Mouse (Mus musculus) urinary bladder, postnatal 4 days (tissue): ENCODE measurements around the gene Col6a6.

ENCODE experiments used
- DNase-seq, 2 experiments: peaks; one replicate each; pipeline ENCODE4 v3.0.0; 2021 to 2022; ENCODE audit warnings: low spot score in 2 of 2

The Col6a6 gene

DNA sequence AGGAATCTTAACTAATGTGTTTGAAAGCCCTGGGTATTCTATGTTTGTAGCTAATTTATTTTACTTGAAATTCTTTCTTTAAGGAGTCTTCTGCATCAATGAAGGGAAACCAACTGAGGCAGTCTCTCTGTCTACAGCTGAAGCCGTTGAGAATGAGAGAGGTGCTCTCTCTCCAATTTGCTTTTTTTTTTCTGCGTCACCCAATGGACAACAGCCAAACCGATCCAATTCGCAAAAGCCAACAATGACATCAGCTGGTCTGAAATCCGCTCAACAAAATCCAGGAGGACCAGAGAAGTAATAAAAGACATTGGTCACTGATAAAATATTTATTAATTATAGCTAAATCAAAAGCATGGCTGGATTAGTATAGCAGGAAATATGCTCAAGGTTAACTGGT is 26.5 kb downstream of the Col6a6 start:
- no peak for DNase-seq

DNA sequence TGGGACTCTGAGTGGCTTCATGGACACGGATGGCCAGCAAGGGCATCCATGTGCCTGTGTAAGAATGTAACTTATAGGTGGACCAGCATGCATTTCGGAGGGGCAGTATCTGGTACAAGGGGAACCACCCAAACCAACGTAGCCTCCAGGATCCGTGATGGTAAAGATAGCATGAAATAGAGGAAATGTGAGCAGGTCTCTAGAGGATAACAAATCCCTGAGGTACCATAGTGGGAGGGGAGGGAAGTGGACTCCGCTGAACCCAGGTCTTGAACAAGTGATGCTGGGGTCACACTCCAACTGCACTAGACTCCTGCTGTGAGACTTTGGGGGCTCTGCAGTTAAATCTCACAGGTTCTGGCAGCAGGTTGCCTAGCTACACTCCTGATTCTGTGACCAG is 27.7 kb downstream of the Col6a6 start:
- DNase-seq, result no peak

- DNase-seq, result no peak
Measured at GRCm38 (mm10) chr9:105796137-105796536, 31.8 kb downstream of the Col6a6 start.

DNA sequence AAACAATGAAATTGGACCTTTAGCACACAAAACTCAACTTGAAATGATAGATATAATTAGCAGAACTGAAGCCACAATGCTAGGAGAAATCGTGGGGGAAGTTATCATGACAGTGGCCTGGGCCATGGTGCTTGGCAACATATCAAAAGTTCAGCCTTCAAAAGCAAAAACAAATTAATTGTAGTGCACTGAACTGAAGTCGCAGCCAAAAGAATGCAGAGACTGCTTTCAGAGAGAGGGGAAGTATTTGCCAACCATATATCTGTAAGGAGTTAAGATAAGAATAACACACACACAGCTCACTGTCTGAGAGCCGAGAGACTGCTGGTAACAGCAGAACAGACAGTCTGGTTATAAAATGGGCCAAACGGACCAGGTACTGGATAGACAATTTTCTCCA is 33.0 kb downstream of the Col6a6 start:
- no peak for DNase-seq

DNA sequence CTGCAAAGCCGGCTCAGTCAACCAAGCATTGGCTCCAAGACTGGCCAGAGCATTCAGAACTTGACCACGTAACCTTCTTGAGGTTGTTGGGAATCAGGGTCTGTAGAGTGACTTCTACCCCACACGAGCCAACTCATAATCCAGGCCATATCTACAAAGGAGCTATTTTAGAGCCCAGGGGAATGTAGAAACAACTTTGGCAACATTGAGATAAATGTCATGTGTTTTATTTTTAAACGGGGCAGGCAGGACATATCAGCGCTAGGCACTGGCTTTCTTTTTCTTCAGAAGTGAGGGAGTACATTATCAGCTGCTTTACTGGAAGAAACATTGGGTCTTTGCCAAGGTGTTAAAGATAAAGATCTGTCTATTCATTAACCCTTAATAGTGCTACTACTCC is 36.1 kb downstream of the Col6a6 start:
- DNase-seq, result no peak

DNA sequence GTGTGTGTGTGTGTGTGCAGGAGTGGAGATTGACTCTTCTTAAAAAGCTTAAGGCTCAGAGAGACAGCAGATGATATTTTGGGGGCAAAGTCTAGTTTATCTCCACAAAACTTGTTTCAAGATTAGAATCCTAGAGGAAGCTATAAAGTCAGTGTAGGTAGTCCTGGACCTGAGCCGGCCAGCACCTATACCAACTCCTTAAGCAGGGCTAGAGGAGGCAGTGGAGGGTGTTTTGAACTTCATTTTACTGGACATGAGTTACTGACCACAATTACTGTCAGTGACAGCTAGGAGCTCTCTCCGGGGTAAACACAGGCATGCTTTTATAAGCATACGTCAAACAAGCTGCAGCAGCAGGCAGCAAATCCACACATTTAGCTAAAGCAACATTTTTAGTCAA is 39.8 kb downstream of the Col6a6 start:
- no peak for DNase-seq

DNA sequence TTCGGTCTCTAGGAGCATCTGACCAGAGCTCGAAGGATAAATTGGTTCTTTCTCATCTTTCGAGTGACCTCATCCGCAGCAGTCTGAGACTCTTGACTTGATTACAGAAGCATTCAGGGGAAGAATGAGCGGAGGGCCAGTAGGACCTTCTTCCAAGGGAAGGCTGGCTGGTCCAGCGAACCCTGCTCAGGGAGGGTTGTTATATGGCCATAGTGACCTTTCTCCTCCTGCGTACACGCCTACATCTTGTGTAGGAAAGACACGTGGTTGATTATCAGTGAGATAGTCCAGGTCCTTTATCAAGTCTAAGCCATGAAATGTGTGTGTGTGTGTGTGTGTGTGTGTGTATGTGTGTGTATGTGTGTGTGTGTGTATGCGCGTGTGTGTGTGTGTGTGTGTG is 40.2 kb downstream of the Col6a6 start:
- no peak for DNase-seq

DNA sequence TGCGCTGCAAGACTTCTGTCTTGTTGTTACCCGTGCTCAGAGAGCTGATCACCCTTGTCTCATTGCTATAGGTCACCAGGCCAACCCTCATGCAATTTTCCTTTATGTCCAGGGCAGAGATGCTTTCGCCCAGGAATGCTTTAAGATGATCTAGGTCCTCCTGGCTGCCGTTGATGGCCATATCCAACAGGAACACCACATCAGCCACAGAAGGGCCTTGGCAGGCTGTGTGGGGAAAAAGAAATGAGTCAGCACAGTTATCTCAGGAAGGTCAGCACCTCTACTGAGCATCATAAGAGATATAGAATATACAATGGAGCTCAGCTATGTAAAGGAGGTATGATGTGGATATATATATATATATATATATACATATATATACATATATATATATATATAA is 43.9 kb downstream of the Col6a6 start:
- no peak for DNase-seq

- DNase-seq, result no peak
Measured at GRCm38 (mm10) chr9:105780696-105781095, 47.3 kb downstream of the Col6a6 start.

- DNase-seq, result no peak
Measured at GRCm38 (mm10) chr9:105778741-105779140, 49.2 kb downstream of the Col6a6 start.

DNA sequence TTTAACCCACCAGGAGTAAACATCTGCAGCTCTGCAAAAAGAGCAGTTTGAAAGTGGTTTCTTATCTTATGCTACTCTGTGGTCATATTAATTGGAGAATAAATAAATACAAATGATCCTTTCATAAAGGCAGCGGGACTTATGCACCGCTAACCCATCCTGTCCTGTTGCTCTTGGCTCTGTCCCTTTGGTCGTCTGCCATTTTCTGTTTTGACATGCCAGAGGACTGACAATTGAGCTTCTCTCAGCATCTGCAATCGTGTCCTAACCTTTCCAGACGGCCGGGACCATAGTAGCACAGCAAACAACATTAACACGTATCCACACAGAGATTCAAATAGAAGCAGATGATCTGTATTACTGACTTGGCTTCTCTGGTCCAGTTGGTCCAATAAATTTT is 53.1 kb downstream of the Col6a6 start:
- DNase-seq, result peak in 1 of 2 experiments; percentile 37

DNA sequence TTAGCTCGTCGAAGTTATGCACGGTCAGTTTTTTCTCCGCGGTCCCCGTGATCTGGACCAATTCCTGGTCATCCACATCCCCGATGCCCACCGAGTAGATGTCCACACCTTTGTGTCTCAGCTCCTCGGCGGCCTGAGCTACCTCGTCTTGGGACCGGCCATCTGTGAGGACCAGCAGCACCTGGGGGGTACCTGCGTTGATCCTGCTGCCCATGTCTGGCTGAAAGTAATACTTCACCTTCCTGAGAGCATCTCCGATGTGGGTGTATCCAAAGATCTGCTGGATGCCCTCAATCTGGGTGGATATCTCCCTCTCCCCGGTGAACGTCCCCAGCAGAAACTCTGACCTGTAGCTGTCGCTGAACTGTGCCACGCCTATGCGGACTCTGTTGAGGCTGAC is 53.6 kb downstream of the Col6a6 start:
- DNase-seq, result no peak

GRCm38 (mm10) chr9:105771380-105771779 is 56.6 kb downstream of the Col6a6 start:
- no peak for DNase-seq

DNA sequence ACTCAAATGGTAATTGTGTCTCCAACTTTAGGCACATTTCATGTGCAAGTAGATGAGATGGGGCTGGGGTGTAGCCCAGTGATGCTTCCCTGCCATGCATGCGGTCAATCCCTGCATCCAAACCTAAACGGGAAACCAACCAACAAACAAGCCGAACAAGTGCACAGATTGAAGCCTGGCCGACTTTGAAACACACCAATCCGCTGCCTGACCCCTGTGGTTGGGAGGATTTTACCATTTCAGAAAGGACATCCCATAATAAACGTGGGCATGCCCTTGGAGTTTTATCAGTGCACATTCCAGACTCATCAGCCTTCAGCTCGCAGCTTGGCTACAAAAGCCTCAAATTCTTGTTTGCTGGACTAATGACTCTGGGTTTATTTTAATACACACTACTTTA is 57.3 kb downstream of the Col6a6 start:
- no peak for DNase-seq

- DNase-seq, result no peak
Measured at GRCm38 (mm10) chr9:105765891-105766290, 62.1 kb downstream of the Col6a6 start.

- no peak for DNase-seq
Measured at GRCm38 (mm10) chr9:105764681-105765080, 63.3 kb downstream of the Col6a6 start.

DNA sequence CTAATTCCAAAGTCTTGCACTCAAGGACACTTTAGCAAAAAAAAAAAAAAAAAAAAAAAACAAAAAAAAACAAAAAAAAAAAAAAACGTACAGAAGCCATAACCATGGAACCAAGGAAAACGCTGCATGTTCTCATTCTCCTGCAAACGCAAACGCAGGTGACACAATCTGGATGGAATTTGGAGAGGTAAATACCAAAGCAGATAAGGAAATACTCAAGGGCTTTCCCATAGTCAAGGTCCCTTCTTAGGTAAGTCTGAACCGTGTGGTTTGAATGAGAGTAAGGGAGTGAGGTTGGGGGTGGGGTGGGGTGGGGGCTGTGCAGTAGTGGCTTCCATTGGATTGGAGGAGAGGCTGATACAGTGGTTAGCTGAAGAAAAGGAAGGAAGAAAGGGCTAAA is 63.8 kb downstream of the Col6a6 start:
- no peak for DNase-seq

- DNase-seq, result no peak
Measured at GRCm38 (mm10) chr9:105763625-105764024, 64.3 kb downstream of the Col6a6 start.

- no peak for DNase-seq
Measured at GRCm38 (mm10) chr9:105762274-105762673, 65.7 kb downstream of the Col6a6 start.

DNA sequence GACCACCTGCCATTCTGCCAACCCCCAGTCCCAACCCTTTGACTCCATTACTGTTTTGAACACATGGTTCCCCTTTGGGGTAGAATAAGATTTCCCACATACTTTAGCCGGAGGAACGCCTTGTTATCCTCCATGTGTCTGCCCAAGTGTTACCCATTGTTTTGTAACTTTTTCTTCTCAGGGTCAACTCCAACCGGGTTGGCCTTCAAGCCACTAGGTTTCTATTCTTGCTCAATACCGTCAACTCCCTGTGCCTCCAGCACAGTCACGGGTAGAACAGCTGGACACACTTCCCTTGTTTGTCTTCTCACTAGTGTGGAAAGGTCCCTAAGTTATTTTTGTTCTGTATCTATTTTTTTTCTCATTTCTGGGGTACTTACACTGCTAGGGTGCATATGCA is 69.1 kb downstream of the Col6a6 start:
- DNase-seq, result no peak

DNA sequence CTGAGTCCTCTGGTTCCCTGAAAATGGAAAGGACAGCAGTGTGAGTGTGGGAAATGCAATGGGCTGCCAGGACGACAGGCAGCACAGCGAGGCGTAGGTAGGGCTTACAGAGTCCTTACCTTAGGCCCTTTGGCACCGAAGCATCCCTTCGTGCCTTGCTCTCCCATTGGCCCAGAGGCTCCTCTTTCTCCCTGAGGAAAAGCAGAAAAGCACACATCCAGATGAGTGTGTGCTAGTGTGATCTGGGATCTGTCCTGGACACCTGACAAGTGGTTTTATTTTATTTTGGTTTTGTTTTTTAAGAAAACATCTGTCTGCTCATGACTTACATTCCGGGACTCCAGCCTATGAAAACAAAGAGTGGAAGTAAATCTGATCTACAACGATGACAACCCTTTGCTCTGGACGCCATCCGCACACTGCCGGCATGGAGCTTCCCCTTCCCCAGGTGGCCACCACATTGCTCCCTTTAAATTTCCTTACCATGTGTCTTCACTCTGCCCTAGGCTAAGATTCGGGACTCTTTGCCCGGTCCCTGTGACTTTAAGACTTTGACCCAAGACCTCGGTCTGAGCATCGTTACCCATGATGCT is 69.7 kb downstream of the Col6a6 start:
- no peak for DNase-seq

DNA sequence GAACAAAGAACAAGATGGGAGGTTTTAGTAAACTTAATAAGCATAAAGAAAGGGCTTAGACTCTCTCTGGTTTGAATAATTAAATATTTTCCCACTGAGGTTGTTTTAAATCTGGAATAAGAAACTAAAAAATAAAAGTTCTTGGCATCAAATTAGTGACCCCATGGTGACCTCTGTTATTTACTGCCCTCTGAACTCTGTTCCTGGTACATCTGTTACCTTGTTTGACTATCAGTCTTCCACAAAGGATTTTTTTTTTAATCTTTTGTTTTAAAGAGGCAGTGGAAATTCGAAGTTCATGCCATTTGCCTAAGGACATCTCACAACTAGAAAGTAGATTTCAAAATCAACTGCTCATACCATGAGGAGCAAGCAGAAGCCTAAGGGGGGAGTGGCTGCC is 73.7 kb downstream of the Col6a6 start:
- no peak for DNase-seq

DNA sequence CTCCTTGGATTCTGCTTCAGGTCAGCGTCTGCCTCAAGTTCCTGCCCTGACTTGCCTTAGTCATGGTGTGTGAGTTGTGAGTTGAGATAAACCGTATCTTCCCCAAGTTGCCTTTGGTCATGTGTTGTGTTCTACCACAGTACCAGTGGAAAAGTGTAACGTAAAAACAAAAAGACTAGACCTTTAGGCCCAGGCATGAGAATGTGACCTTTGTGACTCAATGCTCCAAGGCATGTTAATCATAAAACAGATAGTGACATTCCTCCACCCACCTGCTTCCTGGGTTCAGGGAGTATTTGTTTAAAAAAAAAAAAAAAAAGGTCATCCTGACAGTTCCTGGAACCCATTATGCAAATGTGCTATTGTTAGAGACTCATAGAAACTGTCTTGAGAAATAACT is 82.1 kb downstream of the Col6a6 start:
- DNase-seq, result no peak

DNA sequence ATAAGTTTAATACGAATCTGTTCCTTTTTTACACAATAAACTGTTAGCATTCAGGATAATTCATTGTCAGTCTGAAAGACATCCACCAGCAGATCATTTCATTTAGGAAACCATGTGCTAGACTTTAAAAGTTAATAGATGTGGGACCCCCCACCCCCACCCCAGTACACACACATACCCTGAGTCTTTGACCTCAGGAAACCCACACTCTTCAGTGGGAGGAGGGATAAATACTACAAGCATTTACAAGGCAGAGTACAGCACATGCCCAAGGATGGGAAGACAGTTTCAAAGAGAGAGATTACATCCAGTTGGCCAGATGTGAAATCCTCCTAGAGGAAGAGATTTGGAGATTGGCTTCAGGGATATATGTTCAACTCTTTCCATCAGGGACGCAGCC is 87.5 kb downstream of the Col6a6 start:
- no peak for DNase-seq

GRCm38 (mm10) chr9:105739446-105739845 is 88.5 kb downstream of the Col6a6 start:
- no peak for DNase-seq
